Mouse (Mus musculus): ENCODE measurements around the gene St13. TPM values are rescaled to one million over a fixed set of nuclear protein-coding genes. Genes with fewer than 3 reads are reported as not detected.

St13 gene
- polyA plus RNA-seq, 1 experiment from 2014 or later: 196 TPM

DNA sequence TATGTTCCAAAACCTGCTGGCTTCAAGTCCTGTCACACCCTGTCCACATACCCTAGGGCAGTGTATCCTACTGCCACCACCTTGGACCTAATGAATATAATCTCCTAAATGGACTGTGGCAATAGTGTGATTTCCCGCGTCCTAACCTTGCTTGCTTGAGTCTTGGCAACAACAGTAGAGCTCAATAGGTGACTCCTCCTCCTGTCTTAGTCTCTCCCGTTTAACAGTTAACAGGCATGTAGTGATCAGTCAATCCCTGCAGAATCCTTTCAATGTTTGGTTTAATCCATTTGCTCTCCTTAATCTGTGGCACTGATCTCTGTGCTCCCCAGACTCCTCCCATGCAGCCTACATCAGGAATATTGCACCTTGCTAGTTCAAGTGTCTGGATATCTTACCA, 5.1 kb upstream of the St13 start:
- H3K36me3 ChIP-seq: no peaks in the 10 kb centered on the region
- H3K27me3 ChIP-seq (replicated peaks): no peaks in the 10 kb centered on the region
- H3K4me2 ChIP-seq (replicated peaks): no peak overlapping the region
- H3K4me1 ChIP-seq: peaks cover 7% of the 10 kb centered on the region
- H3K9ac ChIP-seq: no peak overlapping the region
- ATAC-seq (ENCODE audit: low FRiP score, low read depth): no peak
- H3K27ac ChIP-seq: no peak overlapping the region
- no peak overlapping the region for H3K4me3 ChIP-seq
- H3K9me3 ChIP-seq: no peaks in the 10 kb centered on the region
- 86% methylated on average over 3 of the region's 3 CpGs for WGBS

DNA sequence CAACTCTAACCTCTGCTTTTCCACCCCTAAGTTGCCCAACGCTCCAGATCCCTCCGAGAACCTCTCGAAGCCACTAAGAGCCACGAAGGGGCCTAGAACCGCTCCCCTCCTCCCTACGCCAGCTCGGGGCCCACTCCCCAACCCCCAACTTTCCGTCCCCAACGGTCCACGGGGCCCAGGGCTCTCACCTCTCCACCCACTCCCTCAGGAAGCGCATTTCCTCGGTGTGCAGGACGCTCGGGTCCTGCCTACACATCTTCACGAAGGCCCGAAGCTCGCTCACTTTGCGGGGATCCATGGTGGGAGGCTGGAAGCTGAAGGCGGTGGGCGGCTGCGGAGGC, 610 bp downstream of the St13 start:
- Histone ChIP-seq H3K27me3 (replicated peaks) (no peaks in the 10 kb centered on the region), H3K9me3 (no peaks in the 10 kb centered on the region), H3K27ac (peak overlapping the region; percentile 81), H3K4me2 (replicated peaks) (peak overlapping the region; percentile 80), H3K4me1 (peaks cover 14% of the 10 kb centered on the region), H3K9ac (peak overlapping the region; percentile 90), H3K4me3 (peak overlapping the region; percentile 82), H3K36me3 (no peaks in the 10 kb centered on the region)
- WGBS: under 1% methylated on average over 21 of the region's 21 CpGs
- peak; percentile 79; the same call in 1 of the 2 replicates for ATAC-seq (ENCODE audit: low FRiP score, low read depth)

DNA sequence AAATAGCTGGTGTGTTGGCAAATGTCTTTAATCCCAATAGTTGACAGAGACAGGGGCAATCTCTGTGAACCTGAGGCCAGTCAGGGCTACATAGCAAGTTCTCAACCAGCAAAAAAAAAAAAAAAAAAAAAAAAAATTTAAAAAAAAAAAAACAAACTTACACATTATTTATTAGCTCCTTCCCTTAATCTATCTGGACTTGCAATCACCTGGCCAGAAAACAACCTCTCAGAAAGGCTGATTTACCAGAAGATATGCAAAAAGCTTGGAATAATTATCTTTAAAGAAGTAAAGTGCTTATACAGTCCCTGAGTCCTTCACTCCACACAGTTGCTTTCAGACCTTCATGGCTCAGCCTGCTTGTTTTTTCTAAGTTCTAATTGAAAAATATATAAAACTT, 1.7 kb downstream of the St13 start:
- ATAC-seq (ENCODE audit: low FRiP score, low read depth): no peak
- H3K9me3 ChIP-seq: no peaks in the 10 kb centered on the region
- peaks cover 14% of the 10 kb centered on the region for H3K4me1 ChIP-seq
- H3K4me3 ChIP-seq: peak overlapping the region; percentile 82
- H3K36me3 ChIP-seq: no peaks in the 10 kb centered on the region
- H3K27ac ChIP-seq: no peak overlapping the region
- peak overlapping the region; percentile 90 for H3K9ac ChIP-seq
- peak overlapping the region; percentile 80 for H3K4me2 ChIP-seq (replicated peaks)
- no peaks in the 10 kb centered on the region for H3K27me3 ChIP-seq (replicated peaks)

DNA sequence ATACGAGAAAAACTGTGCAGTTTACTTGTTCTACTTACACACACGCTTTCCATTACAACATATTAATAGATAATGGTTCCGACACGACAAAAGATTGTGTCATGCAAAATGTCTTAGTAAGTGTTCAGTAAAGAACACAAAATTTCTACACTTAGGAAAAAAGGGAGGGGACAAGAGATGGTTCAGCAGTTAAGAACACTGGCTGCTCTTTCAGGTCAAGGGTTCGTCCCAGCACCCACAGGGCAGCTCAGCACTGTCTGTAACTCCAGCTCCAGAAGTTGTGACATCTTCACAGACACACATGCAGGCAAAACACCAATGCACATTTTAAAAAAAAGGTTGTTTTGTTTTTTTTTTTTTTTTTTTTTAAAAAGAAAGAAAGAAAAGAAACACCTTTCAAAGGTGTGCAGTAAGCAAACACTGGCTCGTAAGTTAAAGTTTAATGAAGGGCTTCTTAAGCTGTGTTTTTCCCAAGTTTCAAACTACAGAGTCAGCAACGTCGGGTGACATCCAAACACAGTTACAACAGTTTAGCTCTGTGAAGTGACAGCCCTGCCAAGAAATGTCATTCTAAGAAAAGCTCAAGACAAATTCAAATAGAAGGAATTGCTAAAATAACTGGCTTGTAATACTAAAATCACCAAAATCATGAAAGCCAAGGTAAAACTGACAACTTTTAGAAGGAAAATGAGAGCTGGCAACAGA, 5.5 kb downstream of the St13 start:
- Histone ChIP-seq H3K9ac (no peak overlapping the region), H3K36me3 (peaks cover 21% of the 10 kb centered on the region), H3K4me1 (peaks cover 6% of the 10 kb centered on the region), H3K4me2 (replicated peaks) (no peak overlapping the region), H3K27ac (no peak overlapping the region), H3K9me3 (no peaks in the 10 kb centered on the region), H3K4me3 (no peak overlapping the region), H3K27me3 (replicated peaks) (no peaks in the 10 kb centered on the region)
- 90% methylated on average over 8 of the region's 8 CpGs for WGBS
- ATAC-seq (ENCODE audit: low FRiP score, low read depth): no peak

DNA sequence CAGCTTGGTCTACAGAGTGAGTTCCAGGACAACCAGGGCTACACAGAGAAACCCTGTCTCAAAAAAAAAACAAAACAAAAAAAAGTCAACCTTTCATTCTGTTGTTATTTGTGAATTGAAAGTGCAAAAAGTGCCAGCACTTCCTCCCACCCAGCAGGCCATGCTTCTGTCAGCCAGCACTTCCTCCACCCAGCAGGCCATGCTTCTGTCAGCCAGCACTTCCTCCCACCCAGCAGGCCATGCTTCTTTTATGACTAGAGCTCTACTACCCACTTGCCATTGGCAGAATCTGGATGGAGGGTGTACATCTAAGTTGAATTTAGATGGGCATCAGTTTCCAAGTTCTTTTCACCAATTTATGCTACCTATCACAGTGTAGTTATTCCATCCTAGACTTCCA, 6.9 kb downstream of the St13 start:
- H3K27me3 ChIP-seq (replicated peaks): no peaks in the 10 kb centered on the region
- no peaks in the 10 kb centered on the region; the same call in 1 of the 2 replicates for H3K4me1 ChIP-seq
- peaks cover 28% of the 10 kb centered on the region for H3K36me3 ChIP-seq
- no peak overlapping the region for H3K4me2 ChIP-seq (replicated peaks)
- no peak overlapping the region for H3K4me3 ChIP-seq
- no peak for ATAC-seq (ENCODE audit: low FRiP score, low read depth)
- H3K27ac ChIP-seq: no peak overlapping the region
- no peak overlapping the region for H3K9ac ChIP-seq
- H3K9me3 ChIP-seq: no peaks in the 10 kb centered on the region

DNA sequence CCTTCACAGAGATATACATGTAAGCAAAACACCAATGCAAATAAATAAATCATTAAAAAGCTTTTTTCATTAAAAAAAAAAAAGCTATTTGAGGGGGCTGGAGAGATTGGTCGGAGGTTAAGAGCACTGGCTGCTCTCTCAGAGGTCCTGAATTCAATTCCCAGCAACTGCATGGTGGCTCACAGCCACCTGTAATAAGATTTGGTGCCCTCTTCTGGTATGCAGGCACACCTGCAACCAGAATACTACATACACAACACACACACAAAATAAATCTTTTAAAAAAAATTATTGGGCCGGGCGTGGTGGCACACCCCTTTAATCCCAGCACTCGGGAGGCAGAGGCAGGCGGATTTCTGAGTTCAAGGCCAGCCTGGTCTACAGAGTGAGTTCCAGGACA, 13.6 kb downstream of the St13 start:
- Histone ChIP-seq H3K27ac (no peak overlapping the region), H3K36me3 (peaks cover 74% of the 10 kb centered on the region), H3K27me3 (replicated peaks) (no peaks in the 10 kb centered on the region), H3K9ac (no peak overlapping the region), H3K4me2 (replicated peaks) (no peak overlapping the region), H3K9me3 (no peaks in the 10 kb centered on the region), H3K4me3 (no peak overlapping the region), H3K4me1 (no peaks in the 10 kb centered on the region)
- no peak for ATAC-seq (ENCODE audit: low FRiP score, low read depth)
- WGBS: 96% methylated on average over 5 of the region's 5 CpGs

DNA sequence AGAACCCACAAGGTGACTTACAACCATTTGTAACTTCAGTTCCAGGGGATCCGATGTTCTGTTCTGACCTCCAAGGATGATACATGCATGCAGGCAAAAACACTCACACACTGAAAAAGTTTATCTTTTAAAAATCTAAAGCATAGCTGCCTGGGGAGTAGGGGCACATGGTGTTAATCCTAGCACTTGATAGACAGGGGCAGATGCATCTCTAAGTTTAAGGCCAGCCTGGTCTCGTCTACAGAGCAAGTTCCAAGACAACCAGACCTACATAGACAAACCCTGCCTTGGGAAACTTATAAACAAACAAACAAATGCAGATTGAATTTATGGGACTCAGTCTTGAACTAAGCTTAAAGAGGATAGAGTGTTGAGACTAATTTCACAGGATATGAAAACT, 21.0 kb downstream of the St13 start:
- H3K36me3 ChIP-seq: peaks cover 50% of the 10 kb centered on the region
- H3K9ac ChIP-seq: no peak overlapping the region
- 91% methylated on average over 2 of the region's 2 CpGs for WGBS
- no peak for ATAC-seq (ENCODE audit: low FRiP score, low read depth)
- H3K9me3 ChIP-seq: no peaks in the 10 kb centered on the region
- H3K27ac ChIP-seq: no peak overlapping the region
- no peaks in the 10 kb centered on the region for H3K4me1 ChIP-seq
- H3K4me3 ChIP-seq: no peak overlapping the region
- no peak overlapping the region for H3K4me2 ChIP-seq (replicated peaks)
- no peaks in the 10 kb centered on the region for H3K27me3 ChIP-seq (replicated peaks)

DNA sequence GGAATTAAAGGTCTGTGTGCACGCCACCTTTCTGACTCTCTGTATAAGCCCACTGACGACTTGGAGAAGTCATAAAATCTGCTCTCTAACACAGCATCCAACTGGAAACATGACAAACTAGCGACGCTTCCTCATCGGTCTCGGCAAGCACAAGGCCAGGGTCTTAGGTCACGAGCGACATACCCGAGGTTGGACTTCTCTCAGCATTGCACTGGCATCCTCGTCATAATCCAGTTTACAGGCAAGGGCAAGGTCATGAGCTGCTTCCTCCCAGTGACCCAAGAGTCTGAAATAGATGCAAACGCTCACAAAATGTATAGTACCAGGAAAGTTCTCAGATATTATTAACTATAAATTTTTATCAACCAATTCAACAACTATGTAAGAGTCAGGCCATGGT, 25.3 kb downstream of the St13 start:
- peaks cover 59% of the 10 kb centered on the region for H3K36me3 ChIP-seq
- no peaks in the 10 kb centered on the region for H3K27me3 ChIP-seq (replicated peaks)
- H3K9me3 ChIP-seq: no peaks in the 10 kb centered on the region
- no peaks in the 10 kb centered on the region for H3K4me1 ChIP-seq
- H3K4me2 ChIP-seq (replicated peaks): no peak overlapping the region
- H3K4me3 ChIP-seq: no peak overlapping the region
- no peak overlapping the region for H3K27ac ChIP-seq
- WGBS: 94% methylated on average over 11 of the region's 11 CpGs
- ATAC-seq (ENCODE audit: low FRiP score, low read depth): no peak
- H3K9ac ChIP-seq: no peak overlapping the region

DNA sequence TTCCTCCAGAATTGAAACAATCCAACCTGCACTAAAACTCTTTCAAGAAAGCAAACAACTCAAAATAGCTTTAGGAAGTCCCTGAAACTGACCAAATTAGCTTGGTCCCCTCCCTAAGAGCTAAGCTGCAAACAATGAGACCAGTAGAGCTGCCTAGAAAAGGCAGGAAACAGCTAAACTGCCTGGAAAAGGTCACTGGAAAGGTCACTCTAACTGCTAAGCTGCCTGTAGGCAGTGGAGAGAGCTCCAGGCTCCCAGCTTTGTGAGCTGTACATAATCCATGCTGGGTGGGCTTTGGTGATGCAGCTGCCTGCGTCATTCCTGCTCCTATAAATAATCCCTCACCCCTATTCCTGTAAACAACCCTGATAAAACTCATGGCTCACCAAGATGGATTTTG, 29.5 kb downstream of the St13 start:
- no peaks in the 10 kb centered on the region for H3K4me1 ChIP-seq
- H3K27me3 ChIP-seq (replicated peaks): no peaks in the 10 kb centered on the region
- no peak overlapping the region for H3K27ac ChIP-seq
- no peak for ATAC-seq (ENCODE audit: low FRiP score, low read depth)
- no peak overlapping the region for H3K4me2 ChIP-seq (replicated peaks)
- no peak overlapping the region for H3K4me3 ChIP-seq
- peaks cover 77% of the 10 kb centered on the region for H3K36me3 ChIP-seq
- H3K9me3 ChIP-seq: no peaks in the 10 kb centered on the region
- no peak overlapping the region for H3K9ac ChIP-seq
- 73% methylated on average over 1 of the region's 1 CpGs for WGBS

DNA sequence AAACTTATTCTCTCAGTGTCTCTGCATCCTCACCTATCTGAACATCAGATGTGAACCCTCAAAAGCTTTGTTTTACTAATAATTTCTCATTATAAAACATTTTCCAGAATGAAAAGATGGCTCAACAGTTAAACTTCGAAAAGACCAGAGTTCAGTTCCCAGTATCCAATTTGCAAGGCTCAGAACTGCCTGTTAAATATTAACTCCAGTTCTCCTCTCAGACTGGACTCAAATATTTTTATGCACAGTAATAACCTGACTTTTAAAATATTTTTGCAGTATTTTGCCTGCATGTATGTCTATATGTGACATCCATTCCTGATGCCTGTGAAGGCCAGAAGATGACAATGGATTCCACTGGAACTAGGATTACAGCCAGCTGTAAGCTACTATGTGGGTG, 31.3 kb downstream of the St13 start:
- no peaks in the 10 kb centered on the region for H3K27me3 ChIP-seq (replicated peaks)
- no peak for ATAC-seq (ENCODE audit: low FRiP score, low read depth)
- H3K36me3 ChIP-seq: peaks cover 78% of the 10 kb centered on the region
- no peak overlapping the region for H3K4me2 ChIP-seq (replicated peaks)
- H3K27ac ChIP-seq: no peak overlapping the region
- H3K9ac ChIP-seq: no peak overlapping the region
- H3K9me3 ChIP-seq: no peaks in the 10 kb centered on the region
- H3K4me1 ChIP-seq: no peaks in the 10 kb centered on the region
- H3K4me3 ChIP-seq: no peak overlapping the region
- WGBS: 93% methylated on average over 1 of the region's 1 CpGs

DNA sequence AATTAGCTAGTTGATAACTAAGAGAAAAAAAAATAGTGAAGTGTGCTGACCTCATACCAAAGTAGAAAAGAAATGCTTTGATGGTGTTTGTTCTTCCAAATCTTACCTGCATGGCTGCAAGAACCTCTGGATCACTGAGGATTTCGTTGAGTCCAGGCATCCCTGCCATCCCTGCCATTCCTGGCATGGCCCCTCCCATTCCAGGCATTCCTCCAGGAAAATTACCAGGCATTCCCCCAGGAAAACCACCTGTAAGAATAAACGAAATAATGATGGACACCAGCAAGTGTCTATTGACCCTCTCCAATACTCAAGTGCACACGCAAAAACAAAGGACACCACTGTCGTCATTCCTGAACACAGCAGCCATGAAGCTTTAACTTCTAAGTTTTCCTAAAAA, 33.6 kb downstream of the St13 start:
- Histone ChIP-seq H3K9me3 (no peaks in the 10 kb centered on the region), H3K4me1 (peaks cover 5% of the 10 kb centered on the region; the same call in 1 of the 2 replicates), H3K4me2 (replicated peaks) (no peak overlapping the region), H3K27ac (no peak overlapping the region), H3K4me3 (no peak overlapping the region), H3K36me3 (peaks cover 65% of the 10 kb centered on the region), H3K27me3 (replicated peaks) (no peaks in the 10 kb centered on the region), H3K9ac (no peak overlapping the region)
- no peak for ATAC-seq (ENCODE audit: low FRiP score, low read depth)
- WGBS: 88% methylated on average over 4 of the region's 4 CpGs

DNA sequence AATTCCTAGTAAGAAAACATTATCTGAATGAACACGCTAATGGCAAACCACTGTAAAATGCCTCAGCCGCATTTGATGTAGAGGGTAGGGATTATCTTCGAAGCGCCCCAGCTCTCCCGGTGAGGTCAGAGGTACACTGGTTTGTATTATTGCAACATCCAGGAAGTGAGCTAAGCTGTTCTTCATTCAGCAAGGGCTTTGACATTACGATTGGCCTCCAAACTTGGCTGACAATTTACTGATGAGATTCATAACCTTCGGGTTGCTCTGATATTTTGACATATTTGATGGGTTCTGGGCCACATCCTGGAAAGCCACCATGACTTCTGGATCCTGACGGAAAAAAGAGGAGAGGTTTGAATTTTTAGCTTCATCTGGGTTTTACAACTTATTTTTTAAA, 34.6 kb downstream of the St13 start:
- Histone ChIP-seq H3K36me3 (peaks cover 58% of the 10 kb centered on the region), H3K9ac (no peak overlapping the region), H3K4me1 (peaks cover 7% of the 10 kb centered on the region; the same call in 1 of the 2 replicates), H3K4me3 (no peak overlapping the region), H3K9me3 (no peaks in the 10 kb centered on the region), H3K4me2 (replicated peaks) (no peak overlapping the region), H3K27ac (no peak overlapping the region), H3K27me3 (replicated peaks) (no peaks in the 10 kb centered on the region)
- 94% methylated on average over 8 of the region's 8 CpGs for WGBS
- no peak for ATAC-seq (ENCODE audit: low FRiP score, low read depth)

DNA sequence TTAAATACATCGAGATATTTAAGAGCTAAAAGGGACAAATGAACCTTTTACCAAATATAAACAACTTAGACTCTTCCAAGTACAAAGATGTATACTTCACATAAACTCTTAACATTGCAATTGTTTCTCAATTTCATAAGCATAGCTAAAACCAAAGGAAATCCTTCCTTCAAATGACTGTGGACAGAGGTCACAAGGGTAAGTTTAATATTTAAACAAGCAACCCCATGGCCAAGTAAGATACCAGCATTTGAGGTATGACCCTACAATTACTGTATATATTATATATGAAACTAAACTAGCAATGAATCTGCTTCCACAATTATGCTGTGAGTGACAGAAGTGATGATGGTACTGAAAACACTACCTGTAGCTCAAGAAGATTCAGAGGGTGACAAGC, 35.6 kb downstream of the St13 start:
- Histone ChIP-seq H3K9me3 (no peaks in the 10 kb centered on the region), H3K4me2 (replicated peaks) (no peak overlapping the region), H3K4me3 (no peak overlapping the region), H3K9ac (no peak overlapping the region), H3K36me3 (peaks cover 50% of the 10 kb centered on the region), H3K27me3 (replicated peaks) (no peaks in the 10 kb centered on the region), H3K27ac (no peak overlapping the region), H3K4me1 (peaks cover 15% of the 10 kb centered on the region)
- 93% methylated on average over 1 of the region's 1 CpGs for WGBS
- ATAC-seq (ENCODE audit: low FRiP score, low read depth): no peak

Measured in neural tube, embryonic 12.5 days (tissue).